Mouse (Mus musculus) embryonic facial prominence, embryonic 10.5 days (tissue): ENCODE measurements at regions not wholly inside any gene's neighbourhood (a gene's known extent, or its start where the extent isn't known, plus 50 kb on each side); places are given as distances from the start of the nearest gene placed in this dataset.

ENCODE experiments used
- DNase-seq: peaks from one replicate; pipeline ENCODE4 v3.0.0-alpha.2; 2017; ENCODE audit warnings: low spot score
- H3K27ac ChIP-seq: fragments of 300-500 bp; sonication (generic); replicated peaks from 2 replicates; pipeline ENCODE4 v1.5.1; 2016; ENCODE audit warnings: mild to moderate bottlenecking
- H3K27me3 ChIP-seq: fragments of 300-500 bp; sonication (generic); replicated peaks from 2 replicates; pipeline ENCODE4 v1.6.1; 2016; ENCODE audit warnings: low read depth, mild to moderate bottlenecking; ENCODE audit not compliant: poor library complexity, severe bottlenecking
- H3K36me3 ChIP-seq: fragments of 300-500 bp; sonication (generic); replicated peaks from 2 replicates; pipeline ENCODE4 v1.6.1; 2016; ENCODE audit warnings: mild to moderate bottlenecking, moderate library complexity
- H3K4me1 ChIP-seq: fragments of 300-500 bp; sonication (generic); 2 replicates; pipeline ENCODE4 v1.6.1; 2016
- H3K4me3 ChIP-seq: fragments of 300-500 bp; sonication (generic); 2 replicates; pipeline ENCODE4 v1.5.1; 2016; ENCODE audit warnings: mild to moderate bottlenecking, moderate library complexity
- H3K9me3 ChIP-seq: fragments of 300-500 bp; sonication (generic); 2 replicates; pipeline ENCODE4 v1.6.1; 2016; ENCODE audit warnings: mild to moderate bottlenecking
- WGBS: fragments of 180-500 bp; shearing (Covaris S2); methylation state at CpG from one replicate; pipeline ENCODE4 v1.1.7; 2016; 5-methylcytosine and 5-hydroxymethylcytosine counted together

GRCm38 (mm10) chr10:43765275-43765674 lies 136.3 kb downstream of the Qrsl1 start:
- 77% methylated on average over 1 of the region's 1 CpGs for WGBS
- no peaks in the 10 kb centered on the region for H3K9me3 ChIP-seq
- H3K4me3 ChIP-seq, result no peak overlapping the region
- no peak overlapping the region for H3K27ac ChIP-seq
- no peaks in the 10 kb centered on the region for H3K36me3 ChIP-seq
- no peaks in the 10 kb centered on the region for H3K27me3 ChIP-seq
- DNase-seq, result no peak
- H3K4me1 ChIP-seq, result peaks cover 12% of the 10 kb centered on the region

- DNase-seq, result no peak
- H3K9me3 ChIP-seq, result no peaks in the 10 kb centered on the region
- no peaks in the 10 kb centered on the region for H3K27me3 ChIP-seq
- peaks cover 12% of the 10 kb centered on the region for H3K4me1 ChIP-seq
- no peaks in the 10 kb centered on the region for H3K36me3 ChIP-seq
- H3K4me3 ChIP-seq, result no peak overlapping the region
- H3K27ac ChIP-seq, result no peak overlapping the region
- 75% methylated on average over 11 of the region's 11 CpGs for WGBS
Observed at GRCm38 (mm10) chr10:43765829-43766486, 135.6 kb downstream of the Qrsl1 start.

GRCm38 (mm10) chr10:43767961-43768726 lies 133.4 kb downstream of the Qrsl1 start:
- Histone ChIP-seq H3K4me1 (peaks cover 6% of the 10 kb centered on the region), H3K36me3 (no peaks in the 10 kb centered on the region), H3K27me3 (no peaks in the 10 kb centered on the region), H3K9me3 (no peaks in the 10 kb centered on the region), H3K4me3 (no peak overlapping the region), H3K27ac (no peak overlapping the region)
- 84% methylated on average over 16 of the region's 16 CpGs for WGBS
- DNase-seq, result no peak

GRCm38 (mm10) chr10:43769026-43769425 lies 132.5 kb downstream of the Qrsl1 start:
- H3K27me3 ChIP-seq, result no peaks in the 10 kb centered on the region
- no peaks in the 10 kb centered on the region for H3K36me3 ChIP-seq
- no peak overlapping the region for H3K27ac ChIP-seq
- H3K4me3 ChIP-seq, result no peak overlapping the region
- WGBS, result 78% methylated on average over 3 of the region's 3 CpGs
- DNase-seq, result no peak
- peaks cover 6% of the 10 kb centered on the region for H3K4me1 ChIP-seq
- no peaks in the 10 kb centered on the region for H3K9me3 ChIP-seq

GRCm38 (mm10) chr10:43775807-43776206 lies 125.7 kb downstream of the Qrsl1 start:
- H3K4me1 ChIP-seq, result no peaks in the 10 kb centered on the region
- no peak overlapping the region for H3K4me3 ChIP-seq
- no peaks in the 10 kb centered on the region for H3K27me3 ChIP-seq
- H3K36me3 ChIP-seq, result no peaks in the 10 kb centered on the region
- 79% methylated on average over 1 of the region's 1 CpGs for WGBS
- DNase-seq, result no peak
- no peak overlapping the region for H3K27ac ChIP-seq
- H3K9me3 ChIP-seq, result no peaks in the 10 kb centered on the region

- Histone ChIP-seq H3K27ac (no peak overlapping the region), H3K36me3 (no peaks in the 10 kb centered on the region), H3K9me3 (peaks cover 11% of the 10 kb centered on the region), H3K4me1 (no peaks in the 10 kb centered on the region), H3K27me3 (no peaks in the 10 kb centered on the region), H3K4me3 (no peak overlapping the region)
- WGBS, result 90% methylated on average over 28 of the region's 28 CpGs
- DNase-seq, result no peak
Observed at GRCm38 (mm10) chr10:43777612-43778600, 123.6 kb downstream of the Qrsl1 start.

GRCm38 (mm10) chr10:43780571-43780970 lies 121.0 kb downstream of the Qrsl1 start:
- no peaks in the 10 kb centered on the region for H3K36me3 ChIP-seq
- no peaks in the 10 kb centered on the region for H3K27me3 ChIP-seq
- H3K9me3 ChIP-seq, result peaks cover 11% of the 10 kb centered on the region
- no peak overlapping the region for H3K27ac ChIP-seq
- WGBS, result 88% methylated on average over 4 of the region's 4 CpGs
- no peak for DNase-seq
- H3K4me1 ChIP-seq, result no peaks in the 10 kb centered on the region
- no peak overlapping the region for H3K4me3 ChIP-seq

- no peaks in the 10 kb centered on the region for H3K27me3 ChIP-seq
- H3K27ac ChIP-seq, result no peak overlapping the region
- no peaks in the 10 kb centered on the region for H3K4me1 ChIP-seq
- H3K4me3 ChIP-seq, result no peak overlapping the region
- peaks cover 11% of the 10 kb centered on the region for H3K9me3 ChIP-seq
- DNase-seq, result no peak
- 93% methylated on average over 3 of the region's 3 CpGs for WGBS
- H3K36me3 ChIP-seq, result no peaks in the 10 kb centered on the region
Observed at GRCm38 (mm10) chr10:43783304-43783703, 118.2 kb downstream of the Qrsl1 start.

GRCm38 (mm10) chr10:43790780-43791179 lies 110.8 kb downstream of the Qrsl1 start:
- H3K27me3 ChIP-seq, result no peaks in the 10 kb centered on the region
- no peak for DNase-seq
- no peak overlapping the region for H3K4me3 ChIP-seq
- H3K4me1 ChIP-seq, result 0 out of 2 replicates have a peak, but pooled peaks cover 4% of the 10 kb centered on the region
- WGBS, result 85% methylated on average over 4 of the region's 4 CpGs
- no peaks in the 10 kb centered on the region for H3K36me3 ChIP-seq
- no peaks in the 10 kb centered on the region for H3K9me3 ChIP-seq
- no peak overlapping the region for H3K27ac ChIP-seq

- H3K4me3 ChIP-seq, result no peak overlapping the region
- 0 out of 2 replicates have a peak, but pooled peaks cover 4% of the 10 kb centered on the region for H3K4me1 ChIP-seq
- no peaks in the 10 kb centered on the region for H3K9me3 ChIP-seq
- no peaks in the 10 kb centered on the region for H3K27me3 ChIP-seq
- no peak for DNase-seq
- H3K27ac ChIP-seq, result no peak overlapping the region
- no peaks in the 10 kb centered on the region for H3K36me3 ChIP-seq
- WGBS, result 92% methylated on average over 4 of the region's 4 CpGs
Observed at GRCm38 (mm10) chr10:43791525-43792021, 110.0 kb downstream of the Qrsl1 start.

- Histone ChIP-seq H3K36me3 (no peaks in the 10 kb centered on the region), H3K27ac (no peak overlapping the region), H3K9me3 (no peaks in the 10 kb centered on the region), H3K27me3 (no peaks in the 10 kb centered on the region), H3K4me3 (no peak overlapping the region), H3K4me1 (0 out of 2 replicates have a peak, but pooled peaks cover 4% of the 10 kb centered on the region)
- 89% methylated on average over 3 of the region's 3 CpGs for WGBS
- no peak for DNase-seq
Observed at GRCm38 (mm10) chr10:43792618-43793017, 108.9 kb downstream of the Qrsl1 start.

GRCm38 (mm10) chr10:43794587-43794986 lies 107.0 kb downstream of the Qrsl1 start:
- Histone ChIP-seq H3K27ac (no peak overlapping the region), H3K27me3 (no peaks in the 10 kb centered on the region), H3K36me3 (no peaks in the 10 kb centered on the region), H3K4me1 (0 out of 2 replicates have a peak, but pooled peaks cover 4% of the 10 kb centered on the region), H3K9me3 (no peaks in the 10 kb centered on the region), H3K4me3 (no peak overlapping the region)
- WGBS, result 73% methylated on average over 9 of the region's 9 CpGs
- peak; percentile 11 for DNase-seq
